In the genomic region with DNA sequence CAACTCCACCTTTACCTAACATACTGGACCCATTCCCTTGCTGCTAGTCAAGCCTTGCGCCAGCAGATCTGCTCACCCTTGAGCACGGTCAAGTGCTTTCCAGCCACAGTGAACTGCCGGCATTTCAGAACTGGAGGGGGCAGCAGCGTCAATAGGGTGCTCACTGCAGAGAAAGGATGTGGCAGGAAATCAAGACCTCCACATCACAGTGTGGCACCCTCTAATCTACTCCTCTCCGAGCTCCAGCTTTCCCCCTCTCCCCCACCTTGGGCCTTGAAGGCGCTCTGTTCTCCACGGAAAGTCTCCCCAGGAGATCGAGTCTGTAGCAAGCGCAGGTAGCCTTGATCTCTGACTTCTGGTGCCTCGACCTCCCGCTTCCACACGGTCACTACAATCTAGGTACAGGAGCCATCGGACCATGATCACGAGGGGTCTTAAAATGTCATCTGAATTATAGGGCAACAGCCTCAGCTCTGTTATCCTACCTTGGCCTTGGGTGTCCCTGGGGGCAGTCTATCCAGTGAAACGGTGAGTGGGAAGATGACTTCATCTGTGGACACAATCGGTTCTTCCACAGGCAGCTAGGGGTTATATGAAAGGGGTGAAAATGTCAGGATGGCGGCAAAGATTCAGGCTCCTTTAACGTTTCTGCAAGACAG, we compare ENCODE assay signal across 8 mouse cellular contexts. TPM values are rescaled to one million over a fixed set of nuclear protein-coding genes. Genes with fewer than 3 reads are reported as not detected.
DNase-seq lines count a peak whose midpoint lies in the region; ATAC-seq and TF ChIP-seq lines count a peak whose summit lies in the region.

No protein-coding gene starts in this region.

- no peak overlapping the region for H3K27ac ChIP-seq in kidney, postnatal 0 days
- peak overlapping the region; percentile 9; the same call in 1 of the 2 replicates for H3K27ac ChIP-seq in brown adipose tissue, adult 24 weeks (replicated peaks; ENCODE audit: low read depth, low read length)
- no peak overlapping the region for H3K27ac ChIP-seq in hindbrain, embryonic 15.5 days (replicated peaks)
- H3K27ac ChIP-seq in midbrain, postnatal 0 days (ENCODE audit: low read depth, low read length), result peak overlapping the region; percentile 79; the same call in 1 of the 2 replicates

- TF ChIP-seq CTCF in kidney, postnatal 0 days (IDR thresholded peaks at IDR 0.05; ENCODE audit: low read depth), result no peak
- TF ChIP-seq CTCF in midbrain, postnatal 0 days (IDR thresholded peaks at IDR 0.05), result no peak

- H3K4me2 ChIP-seq in kidney, postnatal 0 days (ENCODE audit: low read length), result peak overlapping the region; percentile 95
- peak overlapping the region; percentile 94 for H3K4me2 ChIP-seq in hindbrain, embryonic 15.5 days
- peak overlapping the region; percentile 63 for H3K4me2 ChIP-seq in midbrain, postnatal 0 days (ENCODE audit: low read depth, low read length, poor library complexity, severe bottlenecking)

- peak overlapping the region; percentile 93 for H3K9ac ChIP-seq in kidney, postnatal 0 days (ENCODE audit: low read depth, low read length)
- H3K9ac ChIP-seq in hindbrain, embryonic 15.5 days, result peak overlapping the region; percentile 96
- peak overlapping the region; percentile 95 for H3K9ac ChIP-seq in midbrain, postnatal 0 days (replicated peaks; ENCODE audit: low read length, poor library complexity, severe bottlenecking)

- WGBS in kidney, postnatal 0 days, result 58% methylated on average over 18 of the region's 18 CpGs
- 69% methylated on average over 18 of the region's 18 CpGs for WGBS in hindbrain, embryonic 15.5 days
- WGBS in midbrain, postnatal 0 days, result 66% methylated on average over 18 of the region's 18 CpGs

- peaks cover 12% of the 10 kb centered on the region for H3K4me1 ChIP-seq in kidney, postnatal 0 days (replicated peaks; ENCODE audit: insufficient read depth, low read length)
- no peaks in the 10 kb centered on the region for H3K4me1 ChIP-seq in brown adipose tissue, adult 24 weeks (ENCODE audit: control insufficient read depth, insufficient read depth, insufficient read length, low read length)
- peaks cover 28% of the 10 kb centered on the region for H3K4me1 ChIP-seq in hindbrain, embryonic 15.5 days (replicated peaks)
- H3K4me1 ChIP-seq in midbrain, postnatal 0 days (ENCODE audit: insufficient read depth, low read length), result peaks cover 4% of the 10 kb centered on the region; the same call in 1 of the 2 replicates

- peak overlapping the region; percentile 85 for H3K4me3 ChIP-seq in kidney, postnatal 0 days (replicated peaks; ENCODE audit: low read depth, low read length)
- peak overlapping the region; percentile 75 for H3K4me3 ChIP-seq in brown adipose tissue, adult 24 weeks (ENCODE audit: insufficient read depth, low read depth, low read length)
- peak overlapping the region; percentile 96 for H3K4me3 ChIP-seq in hindbrain, embryonic 15.5 days
- H3K4me3 ChIP-seq in midbrain, postnatal 0 days (ENCODE audit: low read depth, low read length), result peak overlapping the region; percentile 94

- ATAC-seq in kidney, postnatal 0 days (replicated peaks; ENCODE audit: low FRiP score, low read depth), result no peak
- no peak for ATAC-seq in hindbrain, embryonic 15.5 days (ENCODE audit: low FRiP score, low read depth)
- no peak for ATAC-seq in midbrain, postnatal 0 days (ENCODE audit: low FRiP score)
- no peak for ATAC-seq in monocyte, adult 5-6 weeks (replicated peaks; ENCODE audit: insufficient number of reproducible peaks, low FRiP score, low TSS enrichment, poor library complexity, severe bottlenecking)
- ATAC-seq in CD4-positive, CD25-positive, alpha-beta regulatory T cell, adult 4 months, result no peak

- H3K9me3 ChIP-seq in kidney, postnatal 0 days (replicated peaks; ENCODE audit: low read length), result no peaks in the 10 kb centered on the region
- no peaks in the 10 kb centered on the region for H3K9me3 ChIP-seq in hindbrain, embryonic 15.5 days
- no peaks in the 10 kb centered on the region for H3K9me3 ChIP-seq in midbrain, postnatal 0 days (ENCODE audit: low read length)

- no peaks in the 10 kb centered on the region for H3K27me3 ChIP-seq in kidney, postnatal 0 days (ENCODE audit: insufficient read depth, low read length)
- H3K27me3 ChIP-seq in hindbrain, embryonic 15.5 days, result no peaks in the 10 kb centered on the region
- no peaks in the 10 kb centered on the region for H3K27me3 ChIP-seq in midbrain, postnatal 0 days (ENCODE audit: insufficient read depth, low read length)

- DNase-seq in kidney, postnatal 0 days (ENCODE audit: low spot score), result no peak
- DNase-seq in kidney, postnatal 10 days, result no peak
- no peak for DNase-seq in midbrain, postnatal 0 days (ENCODE audit: low spot score)
- DNase-seq in layer of hippocampus, adult 9-10 months (ENCODE audit: low spot score), result no peak

- H3K36me3 ChIP-seq in kidney, postnatal 0 days (ENCODE audit: insufficient read depth, low read length), result peaks cover 24% of the 10 kb centered on the region
- H3K36me3 ChIP-seq in hindbrain, embryonic 15.5 days, result peaks cover 29% of the 10 kb centered on the region
- H3K36me3 ChIP-seq in midbrain, postnatal 0 days (ENCODE audit: insufficient read depth, low read length), result peaks cover 30% of the 10 kb centered on the region

RNA-seq across cellular contexts. Expression of a gene that starts 1.1 kb away (rescaled TPM):
- polyA plus RNA-seq in kidney, postnatal 0 days (2015; fragmentation: Nextera tagmentation; extraction: Ambion mirVana), result 3.2 and 4.3 TPM in 2 replicates
- 5.1 and 7.1 TPM in 2 replicates for polyA plus RNA-seq in brown adipose tissue, adult 24 weeks (2012; ENCODE audit: insufficient read depth, insufficient read length, missing spikeins)
- polyA plus RNA-seq in hindbrain, embryonic 15.5 days (2015; fragmentation: Nextera tagmentation; extraction: Ambion mirVana), result 17.1 and 21.1 TPM in 2 replicates
- total RNA-seq in midbrain, postnatal 0 days (2014; rRNA removed), result 73.1 and 79.2 TPM in 2 replicates
- polyA plus RNA-seq in midbrain, postnatal 0 days (2015; fragmentation: Nextera tagmentation; extraction: Ambion mirVana), result 15.4 and 17.3 TPM in 2 replicates
- 18.5 to 45.5 TPM (median 18.5 TPM) in 3 replicates for total RNA-seq in monocyte, adult 5-6 weeks (2017)
- 1 to 10 TPM; 2.7 to 4.4 TPM for polyA plus RNA-seq in CD4-positive, CD25-positive, alpha-beta regulatory T cell, adult 4 months (2017; shearing (Covaris generic))

RNA-seq across cellular contexts. Expression of a gene that starts 7.4 kb away (rescaled TPM):
- polyA plus RNA-seq in kidney, postnatal 0 days (2015; fragmentation: Nextera tagmentation; extraction: Ambion mirVana), result 77.6 and 87.0 TPM in 2 replicates
- 102 and 115 TPM in 2 replicates for polyA plus RNA-seq in brown adipose tissue, adult 24 weeks (2012; ENCODE audit: insufficient read depth, insufficient read length, missing spikeins)
- 108 and 111 TPM in 2 replicates for polyA plus RNA-seq in hindbrain, embryonic 15.5 days (2015; fragmentation: Nextera tagmentation; extraction: Ambion mirVana)
- total RNA-seq in midbrain, postnatal 0 days (2014; rRNA removed), result 59.1 and 79.6 TPM in 2 replicates
- polyA plus RNA-seq in midbrain, postnatal 0 days (2015; fragmentation: Nextera tagmentation; extraction: Ambion mirVana), result 99.8 and 104 TPM in 2 replicates
- total RNA-seq in monocyte, adult 5-6 weeks (2017), result 40.8 to 59.6 TPM (median 40.9 TPM) in 3 replicates
- polyA plus RNA-seq in CD4-positive, CD25-positive, alpha-beta regulatory T cell, adult 4 months (2017; shearing (Covaris generic)), result 100 to 1,000 TPM; 111 to 120 TPM

RNA-seq across cellular contexts. Expression of a gene that starts 9.9 kb away (rescaled TPM):
- polyA plus RNA-seq in kidney, postnatal 0 days (2015; fragmentation: Nextera tagmentation; extraction: Ambion mirVana), result 0.86 and 1.5 TPM in 2 replicates
- not detected in 2 replicates for polyA plus RNA-seq in brown adipose tissue, adult 24 weeks (2012; ENCODE audit: insufficient read depth, insufficient read length, missing spikeins)
- 2.2 and 2.6 TPM in 2 replicates for polyA plus RNA-seq in hindbrain, embryonic 15.5 days (2015; fragmentation: Nextera tagmentation; extraction: Ambion mirVana)
- 0.71 and 1.4 TPM in 2 replicates for total RNA-seq in midbrain, postnatal 0 days (2014; rRNA removed)
- polyA plus RNA-seq in midbrain, postnatal 0 days (2015; fragmentation: Nextera tagmentation; extraction: Ambion mirVana), result 1.7 TPM in 2 replicates
- total RNA-seq in monocyte, adult 5-6 weeks (2017), result not detected in 3 replicates
- polyA plus RNA-seq in CD4-positive, CD25-positive, alpha-beta regulatory T cell, adult 4 months (2017; shearing (Covaris generic)), result under 1 TPM in 1 of 2 experiments, not detected in 1; 0.77 TPM

RNA-seq across cellular contexts. Expression of a gene that starts 17.0 kb away (rescaled TPM):
- 0.06 and 0.16 TPM in 2 replicates for polyA plus RNA-seq in kidney, postnatal 0 days (2015; fragmentation: Nextera tagmentation; extraction: Ambion mirVana)
- polyA plus RNA-seq in brown adipose tissue, adult 24 weeks (2012; ENCODE audit: insufficient read depth, insufficient read length, missing spikeins), result not detected in 2 replicates
- polyA plus RNA-seq in hindbrain, embryonic 15.5 days (2015; fragmentation: Nextera tagmentation; extraction: Ambion mirVana), result 0.17 and 0.19 TPM in 2 replicates
- 0.11 TPM in 1 of 2 replicates, not detected in the other for total RNA-seq in midbrain, postnatal 0 days (2014; rRNA removed)
- 0.05 TPM in 1 of 2 replicates, not detected in the other for polyA plus RNA-seq in midbrain, postnatal 0 days (2015; fragmentation: Nextera tagmentation; extraction: Ambion mirVana)
- total RNA-seq in monocyte, adult 5-6 weeks (2017), result not detected in 3 replicates
- polyA plus RNA-seq in CD4-positive, CD25-positive, alpha-beta regulatory T cell, adult 4 months (2017; shearing (Covaris generic)), result not detected

RNA-seq across cellular contexts. Expression of a gene that starts 17.1 kb away (rescaled TPM):
- polyA plus RNA-seq in kidney, postnatal 0 days (2015; fragmentation: Nextera tagmentation; extraction: Ambion mirVana), result 8.1 and 9.1 TPM in 2 replicates
- polyA plus RNA-seq in brown adipose tissue, adult 24 weeks (2012; ENCODE audit: insufficient read depth, insufficient read length, missing spikeins), result not detected in 2 replicates
- polyA plus RNA-seq in hindbrain, embryonic 15.5 days (2015; fragmentation: Nextera tagmentation; extraction: Ambion mirVana), result 147 and 149 TPM in 2 replicates
- 134 and 154 TPM in 2 replicates for total RNA-seq in midbrain, postnatal 0 days (2014; rRNA removed)
- 50.5 and 50.7 TPM in 2 replicates for polyA plus RNA-seq in midbrain, postnatal 0 days (2015; fragmentation: Nextera tagmentation; extraction: Ambion mirVana)
- total RNA-seq in monocyte, adult 5-6 weeks (2017), result 0.53 to 0.87 TPM (median 0.67 TPM) in 3 replicates
- under 1 TPM; 0.19 to 0.96 TPM for polyA plus RNA-seq in CD4-positive, CD25-positive, alpha-beta regulatory T cell, adult 4 months (2017; shearing (Covaris generic))

Comparison
In these comparisons a context has a peak if more than half of its experiments do, and no peak if none do; other contexts are left out.
1. H3K27ac ChIP-seq: peak in brown adipose tissue, adult 24 weeks (single experiment) and midbrain, postnatal 0 days (single experiment); none in kidney, postnatal 0 days (single experiment) and hindbrain, embryonic 15.5 days (single experiment).
2. Peak in every context shown above with its lines, with median percentiles within 50 percentile points of each other: H3K4me2 ChIP-seq, H3K4me3 ChIP-seq and H3K9ac ChIP-seq.